Mouse (Mus musculus) CH12.LX (cell line): ENCODE data around the gene Ly6g6c. TPM values are rescaled to one million over a fixed set of nuclear protein-coding genes. Genes with fewer than 3 reads are reported as not detected.

Experiments
- DNase-seq: peaks from one replicate; pipeline ENCODE4 v3.0.0-alpha.2; 2013; ENCODE audit errors: extremely low read depth
- H3K27ac ChIP-seq: 2 replicates; pipeline ENCODE4 v1.5.1; 2012; ENCODE audit warnings: low read depth, mild to moderate bottlenecking, control low read depth, moderate library complexity; ENCODE audit not compliant: insufficient read depth
- H3K27me3 ChIP-seq: replicated peaks from 2 replicates; pipeline ENCODE3; 2012; ENCODE audit warnings: inconsistent platforms
- H3K36me3 ChIP-seq, 2 experiments: replicated peaks in 1 of 2; 2 replicates each; pipeline versions ENCODE3 to v1.6.1; 2012; ENCODE audit warnings: inconsistent platforms in 1 of 2, low read length in 1 of 2, mild to moderate bottlenecking in 1 of 2, mixed read lengths in 1 of 2, moderate library complexity in 1 of 2; ENCODE audit not compliant: control insufficient read depth in 1 of 2, insufficient read depth in 1 of 2
- H3K4me1 ChIP-seq, 2 experiments: 2 replicates each; pipeline ENCODE4 v1.6.1; 2012; ENCODE audit warnings: inconsistent platforms in 1 of 2, moderate library complexity in 1 of 2; ENCODE audit not compliant: insufficient read depth in 2 of 2, control insufficient read depth in 1 of 2
- H3K4me2 ChIP-seq: 2 replicates; pipeline ENCODE4 v1.6.1; 2012; ENCODE audit warnings: low read depth, mild to moderate bottlenecking, control low read depth; ENCODE audit not compliant: poor library complexity, insufficient read depth, severe bottlenecking
- H3K4me3 ChIP-seq, 3 experiments: fragments of 150-350 bp in 1 of 3; sonication (generic) in 1 of 3; replicated peaks in 1 of 3; 2 replicates each; pipeline versions ENCODE3 to v1.5.1; 2011 to 2012; ENCODE audit warnings: low read depth in 2 of 3, low read length in 2 of 3, mild to moderate bottlenecking in 2 of 3, moderate library complexity in 2 of 3, control low read depth in 1 of 3, improper control_type of control experiment in 1 of 3, inconsistent platforms in 1 of 3, mixed read lengths in 1 of 3; ENCODE audit not compliant: poor library complexity in 1 of 3
- H3K79me2 ChIP-seq: replicated peaks from 2 replicates; pipeline ENCODE4 v1.6.1; 2012; ENCODE audit warnings: mild to moderate bottlenecking, moderate library complexity; ENCODE audit not compliant: control insufficient read depth, poor library complexity, insufficient read depth, severe bottlenecking; ENCODE audit errors: extremely low read depth
- H3K9ac ChIP-seq: 2 replicates; pipeline ENCODE4 v1.6.1; 2012; ENCODE audit warnings: low read depth, mild to moderate bottlenecking, control low read depth, moderate library complexity; ENCODE audit not compliant: insufficient read depth
- H3K9me3 ChIP-seq: replicated peaks from 2 replicates; pipeline ENCODE3; 2012; ENCODE audit warnings: low read length, inconsistent platforms, mixed read lengths
- BHLHE40 ChIP-seq: IDR thresholded peaks from 2 replicates; pipeline ENCODE4 v1.6.1; 2011; ENCODE audit warnings: mild to moderate bottlenecking, low read depth, low read length, improper control_type of control experiment
- CHD1 ChIP-seq: IDR thresholded peaks from 2 replicates; pipeline ENCODE4 v1.6.1; 2012; ENCODE audit warnings: low read depth, low read length, improper control_type of control experiment, inconsistent platforms
- E2F4 ChIP-seq: IDR thresholded peaks from 2 replicates; pipeline ENCODE4 v1.6.1; 2011; ENCODE audit warnings: low read depth, low read length, improper control_type of control experiment; ENCODE audit not compliant: insufficient replicate concordance
- ETS1 ChIP-seq: conservative IDR thresholded peaks from 2 replicates; pipeline ENCODE4 v1.6.1; 2012; ENCODE audit warnings: low read depth, mild to moderate bottlenecking, inconsistent platforms, low read length, improper control_type of control experiment, moderate library complexity
- HCFC1 ChIP-seq: IDR thresholded peaks from 2 replicates; pipeline ENCODE4 v1.6.1; 2012; ENCODE audit warnings: low read depth, mild to moderate bottlenecking, inconsistent platforms, low read length, improper control_type of control experiment
- IRF4 ChIP-seq: IDR thresholded peaks from 2 replicates; pipeline ENCODE4 v1.6.1; 2014; ENCODE audit warnings: low read depth, mild to moderate bottlenecking, inconsistent platforms, low read length, improper control_type of control experiment
- JUN ChIP-seq: IDR thresholded peaks from 2 replicates; pipeline ENCODE4 v1.6.1; 2011; ENCODE audit warnings: low read depth, mild to moderate bottlenecking, low read length, improper control_type of control experiment, moderate library complexity; ENCODE audit not compliant: insufficient read depth
- JUND ChIP-seq: conservative IDR thresholded peaks from 2 replicates; pipeline ENCODE4 v1.6.1; 2011; ENCODE audit warnings: low read depth, low read length, improper control_type of control experiment
- KAT2A ChIP-seq: IDR thresholded peaks from 2 replicates; pipeline ENCODE4 v1.6.1; 2012; ENCODE audit warnings: low read length, improper control_type of control experiment, inconsistent platforms; ENCODE audit not compliant: insufficient replicate concordance
- MAFK ChIP-seq: IDR thresholded peaks from 2 replicates; pipeline ENCODE4 v1.6.1; 2011; ENCODE audit warnings: low read length, improper control_type of control experiment; ENCODE audit not compliant: insufficient replicate concordance
- MAZ ChIP-seq: IDR thresholded peaks from 2 replicates; pipeline ENCODE4 v1.6.1; 2012; ENCODE audit warnings: low read depth, mild to moderate bottlenecking, inconsistent platforms, low read length, improper control_type of control experiment, moderate library complexity
- MXI1 ChIP-seq: IDR thresholded peaks from 2 replicates; pipeline ENCODE4 v1.6.1; 2011; ENCODE audit warnings: mild to moderate bottlenecking, low read depth, low read length, improper control_type of control experiment
- MYC ChIP-seq: IDR thresholded peaks from 2 replicates; pipeline ENCODE4 v1.6.1; 2011; ENCODE audit warnings: low read depth, mild to moderate bottlenecking, improper control_type of control experiment, low read length
- NELFE ChIP-seq: IDR thresholded peaks from 2 replicates; pipeline ENCODE4 v1.6.1; 2011; ENCODE audit warnings: low read depth, low read length, improper control_type of control experiment
- PAX5 ChIP-seq: IDR thresholded peaks from 2 replicates; pipeline ENCODE4 v1.6.1; 2012; ENCODE audit warnings: low read length, inconsistent platforms, mixed read lengths
- POLR2A ChIP-seq: IDR thresholded peaks from 2 replicates; pipeline ENCODE4 v1.6.1; 2011; ENCODE audit warnings: low read depth, mild to moderate bottlenecking, improper control_type of control experiment, low read length
- RAD21 ChIP-seq: IDR thresholded peaks from 2 replicates; pipeline ENCODE4 v1.6.1; 2011; ENCODE audit warnings: low read depth, mild to moderate bottlenecking, low read length, improper control_type of control experiment, moderate library complexity
- SIN3A ChIP-seq: IDR thresholded peaks from 2 replicates; pipeline ENCODE4 v1.6.1; 2012; ENCODE audit warnings: low read length, improper control_type of control experiment, inconsistent platforms
- SMC3 ChIP-seq: IDR thresholded peaks from 2 replicates; pipeline ENCODE4 v1.6.1; 2011; ENCODE audit warnings: low read depth, low read length, improper control_type of control experiment
- TBP ChIP-seq: conservative IDR thresholded peaks from 2 replicates; pipeline ENCODE4 v1.6.1; 2011; ENCODE audit warnings: low read depth, low read length, improper control_type of control experiment
- TCF12 ChIP-seq: IDR thresholded peaks from 2 replicates; pipeline ENCODE4 v1.6.1; 2014; ENCODE audit warnings: low read depth, mild to moderate bottlenecking, inconsistent platforms, low read length, improper control_type of control experiment
- UBTF ChIP-seq: IDR thresholded peaks from 2 replicates; pipeline ENCODE4 v1.6.1; 2012; ENCODE audit warnings: low read depth, mild to moderate bottlenecking, inconsistent platforms, low read length, improper control_type of control experiment, moderate library complexity
- USF1 ChIP-seq: IDR thresholded peaks from 2 replicates; pipeline ENCODE4 v1.6.1; 2014; ENCODE audit warnings: low read depth, mild to moderate bottlenecking, inconsistent platforms, low read length, improper control_type of control experiment
- USF2 ChIP-seq: conservative IDR thresholded peaks from 2 replicates; pipeline ENCODE4 v1.6.1; 2011; ENCODE audit warnings: low read depth, low read length, improper control_type of control experiment
- ZC3H11A ChIP-seq: IDR thresholded peaks from 2 replicates; pipeline ENCODE4 v1.6.1; 2012; ENCODE audit warnings: low read depth, mild to moderate bottlenecking, inconsistent platforms, low read length, improper control_type of control experiment
- ZMIZ1 ChIP-seq: IDR thresholded peaks from 2 replicates; pipeline ENCODE4 v1.6.1; 2012; ENCODE audit warnings: low read depth, mild to moderate bottlenecking, inconsistent platforms, low read length, improper control_type of control experiment
- ZNF384 ChIP-seq: IDR thresholded peaks from 2 replicates; pipeline ENCODE4 v1.6.1; 2012; ENCODE audit warnings: low read depth, low read length, improper control_type of control experiment, inconsistent platforms
- dilution Hi-C: fragments of 300-500 bp; cut with MboI; formaldehyde crosslinking; loops from 2 replicates; pipeline ENCODE4 v1.14.3; 2020; ENCODE audit warnings: low sequenced_read_pairs; ENCODE audit not compliant: extremely low pct_unique_long_range_greater_than_20kb, extremely low pct_ligation_motif_present
- in situ Hi-C: fragments of 300-500 bp; cut with MboI; formaldehyde crosslinking; loops from 3 replicates; pipeline ENCODE4 v1.14.3; 2019; ENCODE audit warnings: low sequenced_read_pairs, low pct_ligation_motif_present, low pct_unique_long_range_greater_than_20kb, mixed read lengths
- polyA plus RNA-seq: library from polyadenylated mRNA; unstranded; fragments of >175 nt; gene quantifications from 2 replicates; pipeline ENCODE4 v1.2.1, GENCODE M21; 2012; ENCODE audit warnings: low read depth; ENCODE audit not compliant: insufficient read length
- total RNA-seq, 2 experiments: library from RNA; depleted of rRNA; stranded (reverse); fragments of 300-350 nt in 1 of 2; fragments of >200 nt in 1 of 2; gene quantifications; 2 replicates each; pipeline ENCODE4 v1.2.3; 2012 to 2014

Gene Ly6g6c
- total and polyA plus RNA-seq, 3 experiments = 0.30 TPM; not detected in 2

DNA sequence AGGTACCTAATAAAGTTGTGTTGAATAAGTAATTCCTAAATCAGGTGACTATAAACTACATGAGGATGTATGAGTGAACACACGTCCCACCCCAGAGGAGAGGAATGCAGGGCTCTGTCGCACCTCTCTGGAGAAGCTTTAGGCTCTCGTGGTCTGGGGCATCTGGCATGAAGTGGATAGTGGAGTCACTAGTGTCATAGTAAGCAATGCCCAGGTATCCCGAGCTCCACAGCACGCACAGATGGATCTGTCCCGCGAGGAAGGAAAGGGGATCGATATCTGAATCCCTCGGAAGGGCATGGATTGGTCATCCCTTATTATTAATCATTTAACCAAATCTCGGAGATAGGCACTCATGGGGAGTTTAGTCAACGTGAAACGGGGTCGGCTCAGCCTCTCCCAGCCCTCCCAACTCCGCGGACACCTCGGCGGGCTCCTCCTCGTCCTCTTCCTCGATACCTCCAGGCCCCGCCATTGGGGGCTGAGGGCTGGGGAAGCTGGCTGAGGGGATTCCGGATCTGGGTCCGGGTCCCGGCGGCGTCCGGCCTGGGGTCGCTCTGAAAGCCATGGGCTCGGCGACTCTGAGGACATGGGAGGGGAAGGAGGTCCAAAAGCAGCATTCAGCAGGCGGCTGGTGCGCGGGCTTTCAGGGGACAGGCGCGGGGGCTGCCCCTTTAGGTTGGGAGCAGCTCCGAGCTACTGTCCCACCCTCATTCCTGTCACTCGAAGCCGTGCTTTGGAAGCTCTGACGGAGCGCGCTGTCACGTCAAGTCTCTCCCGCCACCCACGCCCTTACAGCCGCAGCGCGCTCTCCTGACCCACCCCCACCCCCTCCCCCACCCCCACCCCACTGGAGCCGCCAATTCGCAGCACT lies 19.1 kb upstream of the Ly6g6c start:
- Histone ChIP-seq H3K4me1 (peaks cover 5 to 57% of the 10 kb centered on the region in 2 experiments; a peak in 3 of 4 replicates), H3K4me3 (peak overlapping the region; percentile 44 to 67 (median 62)), H3K4me2 (peak overlapping the region; percentile 47), H3K9me3 (no peaks in the 10 kb centered on the region), H3K27ac (peak overlapping the region; percentile 34; the same call in 1 of the 2 replicates), H3K79me2 (peaks cover 7% of the 10 kb centered on the region; the same call in 1 of the 2 replicates), H3K9ac (peak overlapping the region; percentile 65), H3K36me3 (peaks cover 0 to 2% of the 10 kb centered on the region in 2 experiments), H3K27me3 (no peaks in the 10 kb centered on the region)
- dilution Hi-C loops (no loop called here), in situ Hi-C loops (no loop called here)
- peak; percentile 8; the same call in 1 of the 2 replicates for TF ChIP-seq SIN3A
- no peak for TF ChIP-seq MAFK
- TF ChIP-seq MYC = no peak
- TF ChIP-seq ZMIZ1 = peak; percentile 15; the same call in 1 of the 2 replicates
- peak; percentile 56; the same call in 1 of the 2 replicates for TF ChIP-seq POLR2A
- no peak for TF ChIP-seq JUND
- TF ChIP-seq TCF12 = peak; percentile 20; the same call in 1 of the 2 replicates
- TF ChIP-seq NELFE = peak; percentile 59
- no peak for DNase-seq

DNA sequence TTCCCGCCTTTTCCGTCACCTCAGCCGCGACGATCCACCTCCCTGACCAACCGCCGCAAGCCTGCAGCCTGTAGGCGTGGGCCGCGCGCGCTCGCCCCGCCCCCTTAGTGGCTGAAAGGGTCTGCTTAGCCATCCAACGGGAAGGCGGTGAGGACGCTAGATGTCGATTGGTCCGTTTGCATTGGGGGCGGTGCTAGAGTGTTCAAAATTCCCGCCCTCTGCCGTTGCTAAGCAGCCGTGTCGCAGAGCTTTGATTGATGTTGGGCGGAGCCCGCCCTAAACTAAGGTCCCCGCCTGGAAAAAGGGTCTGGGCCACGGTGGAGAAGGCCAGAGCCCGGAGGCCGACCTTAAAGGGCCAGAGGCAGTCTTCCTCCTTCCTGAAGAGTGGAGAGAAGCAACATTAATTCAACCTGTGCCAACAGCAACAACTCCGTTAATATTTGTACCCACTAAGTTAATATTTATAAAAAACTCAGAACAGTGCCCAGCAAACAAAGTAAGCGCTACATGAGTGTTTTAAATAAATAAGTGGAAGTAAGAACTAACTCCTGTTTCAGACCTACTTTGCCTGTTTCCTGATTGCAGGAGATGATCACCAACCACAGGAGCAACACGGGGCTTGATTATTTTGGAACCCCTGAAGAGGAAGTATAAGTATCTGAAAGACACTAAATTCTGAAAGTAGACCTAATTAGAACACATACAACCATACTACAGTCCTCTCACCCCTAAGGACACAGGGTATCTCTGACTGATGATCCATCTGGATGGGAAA lies 18.3 kb upstream of the Ly6g6c start, which contains the start of gene Msh5:
Msh5 (minus strand) TSS at position 65 of the 775 bp plus-strand sequence.
- Histone ChIP-seq H3K4me1 (peaks cover 5 to 50% of the 10 kb centered on the region in 2 experiments; a peak in 3 of 4 replicates), H3K27ac (peak within 1 kb of the TSS; percentile 84), H3K4me2 (peak within 1 kb of the TSS; percentile 97), H3K9me3 (no peaks in the 10 kb centered on the region), H3K79me2 (peaks cover 7% of the 10 kb centered on the region; the same call in 1 of the 2 replicates), H3K27me3 (no peaks in the 10 kb centered on the region), H3K36me3 (peaks cover 0 to 2% of the 10 kb centered on the region in 2 experiments), H3K9ac (peak within 1 kb of the TSS; percentile 65), H3K4me3 (peak within 1 kb of the TSS; percentile 48 to 67 (median 62))
- peak; percentile 100 for DNase-seq
- dilution Hi-C loops (no loop called here), in situ Hi-C loops (no loop called here)
- TF ChIP-seq E2F4 (peak; percentile 99), IRF4 (peak; percentile 56), HCFC1 (peak; percentile 33), PAX5 (no peak), SIN3A (peak; percentile 86; the same call in 1 of the 2 replicates), ZMIZ1 (peak; percentile 23; the same call in 1 of the 2 replicates), JUN (no peak), ZC3H11A (no peak), RAD21 (no peak; the same call in 1 of the 2 replicates), CHD1 (peak; percentile 38), MXI1 (peak; percentile 79), MAZ (no peak), UBTF (0 out of 2 replicates have a peak, but pooled peaks have one; percentile 28), BHLHE40 (no peak), ZNF384 (0 out of 2 replicates have a peak, but pooled peaks have one; percentile 2), TCF12 (peak; percentile 50; the same call in 1 of the 2 replicates), SMC3 (no peak), USF2 (no peak), ETS1 (0 out of 2 replicates have a peak, but pooled peaks have one; percentile 9), USF1 (no peak), KAT2A (peak; percentile 55; the same call in 1 of the 2 replicates), TBP (peak; percentile 47; the same call in 1 of the 2 replicates)
